Mouse (Mus musculus): ENCODE measurements around the gene Mfsd2a. TPM values are rescaled to one million over a fixed set of nuclear protein-coding genes. Genes with fewer than 3 reads are reported as not detected.

Mfsd2a gene
- 0.64 TPM for total RNA-seq (2023)

GRCm38 (mm10) chr4:122961100-122961567, at the start of gene Mfsd2a:
Mfsd2a (minus strand) TSS chr4:122961188.

GRCm38 (mm10) chr4:122995404-122996220, 34.6 kb upstream of the Mfsd2a start, which contains the start of gene Mycl:
Mycl (plus strand) TSS chr4:122995652.

Other genes starting within 250 kb of the Mfsd2a start
- gene Ppt1, start 124.9 kb downstream of the Mfsd2a start, total RNA-seq (2023) = 38.7 TPM
- 369 TPM for gene Cap1, start 75.1 kb downstream of the Mfsd2a start, total RNA-seq (2023)
- 1.9 TPM for gene Mycl, start 34.5 kb upstream of the Mfsd2a start, total RNA-seq (2023)
- gene Trit1, start 55.4 kb upstream of the Mfsd2a start, total RNA-seq (2023) = 21.4 TPM
- gene Bmp8b, start 144.0 kb upstream of the Mfsd2a start, total RNA-seq (2023) = not detected
- gene Oxct2b, start 155.1 kb upstream of the Mfsd2a start, total RNA-seq (2023) = not detected
- 55.5 TPM for gene Ppie, start 178.8 kb upstream of the Mfsd2a start, total RNA-seq (2023)
- gene Hpcal4, start 222.0 kb upstream of the Mfsd2a start, total RNA-seq (2023) = 1.6 TPM
- not detected for gene Nt5c1a, start 240.3 kb upstream of the Mfsd2a start, total RNA-seq (2023)